Mouse (Mus musculus) ES-Bruce4 (cell line): ENCODE measurements around the gene Dok3. TPM values are rescaled to one million over a fixed set of nuclear protein-coding genes. Genes with fewer than 3 reads are reported as not detected.

ENCODE experiments used
- H3K27ac ChIP-seq: 2 replicates; pipeline ENCODE4 v1.5.1; 2012; ENCODE audit warnings: low read length, inconsistent platforms; ENCODE audit not compliant: insufficient read depth
- H3K27me3 ChIP-seq: 2 replicates; pipeline ENCODE4 v1.6.1; 2012; ENCODE audit warnings: mild to moderate bottlenecking, low read length, inconsistent platforms; ENCODE audit not compliant: control insufficient read depth, poor library complexity, insufficient read depth, severe bottlenecking
- H3K36me3 ChIP-seq: 2 replicates; pipeline ENCODE4 v1.6.1; 2012; ENCODE audit warnings: inconsistent platforms, mild to moderate bottlenecking, low read length, moderate library complexity; ENCODE audit not compliant: control insufficient read depth, poor library complexity, insufficient read depth, severe bottlenecking
- H3K4me1 ChIP-seq: one replicate; pipeline ENCODE4 v1.8.1; 2011; ENCODE audit warnings: low read length; ENCODE audit not compliant: control insufficient read depth, insufficient read depth
- H3K4me3 ChIP-seq: 2 replicates; pipeline ENCODE4 v1.5.1; 2011; ENCODE audit warnings: low read depth, mild to moderate bottlenecking, low read length
- H3K9ac ChIP-seq: 2 replicates; pipeline ENCODE4 v1.6.1; 2012; ENCODE audit warnings: low read depth, mild to moderate bottlenecking, inconsistent platforms; ENCODE audit not compliant: poor library complexity, severe bottlenecking
- H3K9me3 ChIP-seq: replicated peaks from 2 replicates; pipeline ENCODE4 v1.6.1; 2012; ENCODE audit warnings: mild to moderate bottlenecking, low read length, inconsistent platforms; ENCODE audit not compliant: control insufficient read depth, poor library complexity, insufficient read depth, severe bottlenecking
- CTCF ChIP-seq: IDR thresholded peaks from one replicate; pipeline ENCODE4 v1.8.1; 2011; ENCODE audit warnings: low read depth, low read length
- EP300 ChIP-seq: IDR thresholded peaks from 2 replicates; pipeline ENCODE4 v1.6.1; 2011; ENCODE audit warnings: low read depth, low read length; ENCODE audit not compliant: insufficient read depth
- POLR2A ChIP-seq: IDR thresholded peaks from one replicate; pipeline ENCODE4 v1.8.1; 2011; ENCODE audit warnings: low read length; ENCODE audit not compliant: insufficient read depth
- polyA plus RNA-seq: library from polyadenylated mRNA; stranded (reverse); fragments of >200 nt; gene quantifications from 2 replicates; pipeline ENCODE4 v1.2.4, GENCODE M21; 2011; ENCODE audit warnings: low read depth; ENCODE audit not compliant: missing spikeins, insufficient read depth, insufficient read length

Gene Dok3
- polyA plus RNA-seq, 1 experiment, result 0.39 TPM

DNA sequence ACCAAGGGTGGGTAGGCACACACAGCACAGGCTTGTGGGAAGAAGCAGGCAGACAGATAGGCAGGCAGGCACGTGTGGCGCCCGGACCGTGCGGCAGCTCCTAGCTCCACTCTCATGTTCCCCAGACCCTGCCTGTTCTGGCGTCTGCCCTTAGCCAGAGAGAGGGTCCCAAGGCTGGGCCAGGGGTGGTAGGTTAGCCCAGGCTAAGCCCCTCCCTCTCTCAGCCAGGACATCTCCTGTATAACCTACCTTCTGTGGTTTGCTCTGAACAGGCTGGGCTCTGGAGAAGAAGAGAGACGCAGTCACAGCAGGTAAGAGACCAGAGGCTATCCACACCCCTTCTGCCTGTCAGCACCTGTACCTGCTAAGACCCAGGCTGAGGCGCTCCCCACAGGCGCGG is 20.6 kb downstream of the Dok3 start:
- Histone ChIP-seq H3K9ac (no peak overlapping the region), H3K36me3 (peaks cover 15% of the 10 kb centered on the region), H3K9me3 (no peaks in the 10 kb centered on the region), H3K4me1 (peaks cover 11% of the 10 kb centered on the region), H3K4me3 (peak overlapping the region; percentile 28; the same call in 1 of the 2 replicates), H3K27ac (no peak overlapping the region), H3K27me3 (no peaks in the 10 kb centered on the region)
- TF ChIP-seq CTCF, result no peak
- TF ChIP-seq EP300, result no peak
- TF ChIP-seq POLR2A, result no peak

DNA sequence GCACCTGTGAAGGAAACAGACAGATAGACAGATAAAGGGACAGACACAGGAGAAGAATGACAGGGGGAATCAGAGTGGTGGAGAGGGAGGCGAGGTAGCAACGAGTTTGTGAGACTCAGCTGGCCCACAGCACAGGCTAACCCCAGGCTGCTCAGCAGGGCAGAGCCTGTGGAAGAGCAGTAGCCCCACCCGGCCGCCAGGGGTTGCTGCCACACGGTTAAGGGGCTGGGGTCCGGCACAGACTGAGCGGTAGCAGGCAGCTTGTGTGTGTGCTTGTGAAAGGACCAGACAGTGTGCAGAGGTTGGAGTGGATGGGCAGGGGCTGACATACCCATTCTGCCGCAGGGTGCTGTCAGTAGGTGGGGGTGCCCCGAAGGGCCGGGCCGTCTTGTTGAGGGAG is 21.2 kb downstream of the Dok3 start:
- Histone ChIP-seq H3K27ac (no peak overlapping the region), H3K9ac (no peak overlapping the region), H3K4me1 (peaks cover 11% of the 10 kb centered on the region), H3K27me3 (no peaks in the 10 kb centered on the region), H3K9me3 (no peaks in the 10 kb centered on the region), H3K36me3 (peaks cover 20% of the 10 kb centered on the region), H3K4me3 (no peak overlapping the region)
- TF ChIP-seq POLR2A (no peak), CTCF (peak; percentile 60)

DNA sequence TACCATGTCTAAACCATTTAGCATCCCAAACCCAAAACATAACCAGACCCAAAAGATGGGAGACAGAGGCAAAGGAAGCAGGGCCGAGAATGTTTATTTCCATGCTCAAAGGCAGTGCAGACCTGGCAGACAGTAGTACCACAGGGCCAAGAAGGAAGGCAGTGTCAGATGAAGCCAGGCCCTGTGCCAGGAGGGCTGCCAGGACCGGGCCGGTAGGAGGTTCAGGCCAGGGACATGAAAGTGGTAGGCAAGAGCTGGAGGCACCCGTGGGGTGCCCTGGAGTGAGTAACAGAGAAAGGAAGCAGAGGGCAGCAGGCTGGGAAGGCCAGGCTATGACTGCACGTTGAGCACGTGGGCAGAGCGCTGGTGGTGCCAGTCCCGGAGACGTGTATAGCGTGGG is 22.4 kb downstream of the Dok3 start:
- H3K27ac ChIP-seq, result no peak overlapping the region
- TF ChIP-seq CTCF (no peak), EP300 (no peak), POLR2A (no peak)
- no peak overlapping the region for H3K4me3 ChIP-seq
- H3K36me3 ChIP-seq, result peaks cover 27% of the 10 kb centered on the region
- no peaks in the 10 kb centered on the region for H3K27me3 ChIP-seq
- H3K9ac ChIP-seq, result no peak overlapping the region
- H3K9me3 ChIP-seq, result no peaks in the 10 kb centered on the region
- H3K4me1 ChIP-seq, result peaks cover 6% of the 10 kb centered on the region

DNA sequence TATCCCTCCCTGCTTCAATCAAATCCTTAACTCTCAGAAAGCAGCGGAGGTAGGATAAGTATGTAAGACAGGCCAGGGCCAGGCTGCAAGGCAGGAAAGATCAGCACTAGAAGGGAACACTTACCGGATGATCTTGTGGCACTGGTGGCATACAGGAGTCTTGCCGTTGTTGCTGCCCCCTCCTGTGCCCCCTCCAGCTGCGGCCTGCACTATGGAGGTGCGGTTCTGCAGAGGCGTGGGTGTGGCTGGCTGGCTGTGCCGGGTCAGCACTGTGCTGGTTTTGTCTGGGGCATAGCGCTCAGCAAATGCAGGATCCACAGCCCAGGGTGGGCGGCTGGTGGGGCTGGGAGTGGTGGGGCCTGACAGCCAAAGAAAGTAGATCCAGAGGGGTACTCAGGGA is 23.3 kb downstream of the Dok3 start:
- H3K27ac ChIP-seq, result no peak overlapping the region
- peaks cover 27% of the 10 kb centered on the region for H3K36me3 ChIP-seq

DNA sequence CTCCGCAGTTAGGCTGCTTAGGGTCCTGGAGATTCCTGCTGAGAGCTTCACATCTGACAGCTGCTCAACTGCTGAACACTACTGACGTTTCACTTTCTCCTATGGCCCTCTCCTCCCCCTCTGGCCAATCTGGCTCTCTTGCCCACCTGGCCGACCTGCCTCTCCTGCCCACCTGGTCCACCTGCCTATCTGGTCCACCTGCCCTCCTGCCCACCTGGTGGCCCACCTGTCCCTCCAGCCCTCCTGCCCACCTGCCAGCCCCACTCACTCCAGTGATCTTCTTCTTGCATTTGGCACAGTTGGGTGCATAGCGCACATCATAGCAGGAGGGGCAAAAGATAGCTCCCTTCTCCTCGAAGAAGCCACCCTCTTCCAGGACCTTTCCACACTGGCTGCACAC is 24.7 kb downstream of the Dok3 start:
- Histone ChIP-seq H3K9ac (no peak overlapping the region), H3K27me3 (no peaks in the 10 kb centered on the region), H3K4me1 (no peaks in the 10 kb centered on the region), H3K27ac (no peak overlapping the region), H3K9me3 (no peaks in the 10 kb centered on the region), H3K4me3 (no peak overlapping the region), H3K36me3 (peaks cover 27% of the 10 kb centered on the region)
- TF ChIP-seq CTCF (no peak), POLR2A (no peak), EP300 (no peak)

More for the DNA sequence above, 23.3 kb downstream of the Dok3 start:
- Histone ChIP-seq H3K4me3 (no peak overlapping the region), H3K27me3 (no peaks in the 10 kb centered on the region), H3K4me1 (no peaks in the 10 kb centered on the region), H3K9ac (no peak overlapping the region), H3K9me3 (no peaks in the 10 kb centered on the region)
- TF ChIP-seq EP300 (no peak), POLR2A (no peak), CTCF (no peak)

DNA sequence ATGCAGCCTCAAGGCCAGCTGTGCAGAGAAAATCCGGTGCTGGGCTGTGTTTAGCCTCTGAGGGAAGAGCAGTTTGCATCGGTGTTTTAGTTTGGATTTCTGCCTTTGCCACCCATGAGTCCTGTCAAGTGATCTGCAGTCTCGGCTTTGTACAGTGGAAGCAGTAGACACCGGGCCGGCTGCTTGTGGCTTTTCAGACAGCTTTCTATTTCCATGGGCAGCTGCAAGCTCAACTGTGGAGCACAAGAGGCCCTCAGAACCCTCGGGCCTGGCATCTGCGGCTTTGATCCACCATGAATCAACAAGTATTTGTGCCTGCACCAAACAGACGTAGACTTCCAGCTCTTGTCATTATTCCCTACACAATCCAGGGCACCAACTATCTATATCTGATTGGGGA is 26.7 kb downstream of the Dok3 start:
- H3K9me3 ChIP-seq, result no peaks in the 10 kb centered on the region
- no peaks in the 10 kb centered on the region for H3K27me3 ChIP-seq
- TF ChIP-seq EP300 (no peak), CTCF (no peak), POLR2A (no peak)
- H3K9ac ChIP-seq, result no peak overlapping the region
- no peak overlapping the region for H3K4me3 ChIP-seq
- H3K27ac ChIP-seq, result no peak overlapping the region
- peaks cover 27% of the 10 kb centered on the region for H3K36me3 ChIP-seq
- no peaks in the 10 kb centered on the region for H3K4me1 ChIP-seq
